Mouse (Mus musculus) cortical plate, adult 2 months (tissue): ENCODE data around the gene Capn5.

Source experiments
- CTCF ChIP-seq: fragments of 200-500 bp; IDR thresholded peaks from 2 replicates; pipeline ENCODE4 v1.5.1; 2011; ENCODE audit warnings: mild to moderate bottlenecking, control low read depth, low read length; ENCODE audit not compliant: insufficient read depth; ENCODE audit errors: extremely low read depth
- POLR2A ChIP-seq: fragments of 200-500 bp; IDR thresholded peaks from 2 replicates; pipeline ENCODE4 v1.6.1; 2011; ENCODE audit warnings: mild to moderate bottlenecking, low read length, control low read depth; ENCODE audit not compliant: insufficient read depth; ENCODE audit errors: extremely low read depth

DNA sequence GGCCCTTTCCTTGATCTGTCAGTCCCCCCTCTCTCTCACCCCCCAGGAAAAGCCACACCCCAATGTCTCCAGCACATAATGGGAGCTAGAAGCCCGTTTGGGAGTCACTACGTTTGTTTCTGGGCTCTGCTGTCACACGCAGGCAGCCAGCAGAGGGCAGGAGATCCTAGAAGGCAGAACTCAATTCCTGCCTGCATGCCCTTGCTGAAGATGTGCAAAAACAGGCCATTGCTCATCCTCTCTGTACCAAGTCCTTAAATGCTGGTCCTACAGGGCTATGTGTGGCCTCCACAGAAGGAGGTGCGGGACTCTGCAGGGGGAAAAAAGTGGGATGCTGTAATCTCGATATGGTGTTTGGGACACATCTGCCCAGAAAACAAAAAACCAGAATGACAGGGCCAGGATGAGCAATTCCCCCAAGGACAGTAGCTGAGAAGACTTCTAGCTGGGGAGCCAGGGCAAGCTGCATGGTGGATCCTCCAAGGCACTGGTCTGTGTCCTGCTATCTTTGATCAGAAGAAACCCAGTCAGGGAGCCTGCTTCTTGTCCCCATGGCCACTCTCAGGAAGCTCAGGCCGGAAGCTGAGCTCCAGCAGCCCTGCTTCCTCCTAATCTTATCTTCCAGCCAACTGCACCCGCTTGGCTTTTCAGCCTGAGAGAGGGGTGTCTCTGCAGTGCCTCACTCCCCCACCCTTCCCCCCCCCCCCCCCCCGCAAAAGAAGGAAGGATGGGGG is 22.4 kb downstream of the Capn5 start:
- TF ChIP-seq CTCF = peak; percentile 94
- no peak for TF ChIP-seq POLR2A
